Mouse (Mus musculus) liver, adult 2 months (tissue): Measurements from ENCODE around the gene Usp31. TPM values are rescaled to one million over a fixed set of nuclear protein-coding genes. Genes with fewer than 3 reads are reported as not detected.

Experiments
- DNase-seq: peaks from one replicate; pipeline ENCODE4 v3.0.0-alpha.2; 2011; ENCODE audit warnings: low read depth, low spot score; ENCODE audit errors: extremely low read depth
- H3K27ac ChIP-seq: fragments of 200-500 bp; replicated peaks from 2 replicates; pipeline ENCODE4 v1.5.1; 2012; ENCODE audit warnings: low read depth, mild to moderate bottlenecking, control low read depth, inconsistent platforms, low read length; ENCODE audit not compliant: insufficient read depth
- H3K27me3 ChIP-seq: fragments of 200-500 bp; 2 replicates; pipeline ENCODE4 v1.6.1; 2012; ENCODE audit warnings: mild to moderate bottlenecking, moderate library complexity, low read length, inconsistent platforms; ENCODE audit not compliant: control insufficient read depth, insufficient read depth
- H3K36me3 ChIP-seq: fragments of 200-500 bp; 2 replicates; pipeline ENCODE4 v1.6.1; 2012; ENCODE audit warnings: low read length, inconsistent platforms; ENCODE audit not compliant: control insufficient read depth, insufficient read depth
- H3K4me1 ChIP-seq: fragments of 200-500 bp; 2 replicates; pipeline ENCODE4 v1.6.1; 2011; ENCODE audit warnings: low read length; ENCODE audit not compliant: control insufficient read depth, insufficient read depth
- H3K4me3 ChIP-seq: fragments of 200-500 bp; 2 replicates; pipeline ENCODE4 v1.5.1; 2011; ENCODE audit warnings: low read depth, mild to moderate bottlenecking, control low read depth, low read length, moderate library complexity; ENCODE audit not compliant: insufficient read depth
- H3K79me2 ChIP-seq: fragments of 200-500 bp; 2 replicates; pipeline ENCODE4 v1.6.1; 2012; ENCODE audit warnings: inconsistent platforms, mild to moderate bottlenecking, low read length, moderate library complexity; ENCODE audit not compliant: control insufficient read depth, insufficient read depth
- H3K9ac ChIP-seq: fragments of 200-500 bp; 2 replicates; pipeline ENCODE4 v1.6.1; 2012; ENCODE audit warnings: low read depth, mild to moderate bottlenecking, control low read depth, inconsistent platforms, low read length
- CTCF ChIP-seq: fragments of 200-500 bp; IDR thresholded peaks from 2 replicates; pipeline ENCODE4 v1.5.1; 2011; ENCODE audit warnings: low read depth, low read length, control low read depth
- POLR2A ChIP-seq: fragments of 200-500 bp; IDR thresholded peaks from 2 replicates; pipeline ENCODE4 v1.6.1; 2011; ENCODE audit warnings: low read length, control low read depth; ENCODE audit not compliant: insufficient read depth; ENCODE audit errors: extremely low read depth
- WGBS: fragments of 180-500 bp; shearing (Covaris S2); methylation state at CpG from one replicate; pipeline ENCODE4 v1.1.7; 2018; 5-methylcytosine and 5-hydroxymethylcytosine counted together
- polyA plus RNA-seq: library from polyadenylated mRNA; depleted of rRNA; stranded (reverse); fragments of >200 nt; gene quantifications from 2 replicates; pipeline ENCODE4 v1.2.3, GENCODE M21; 2012
- total RNA-seq: library from RNA; depleted of rRNA; stranded (reverse); fragments of >200 nt; gene quantifications from 2 replicates; pipeline ENCODE4 v1.2.3, GENCODE M21; 2014

Usp31 gene
- total and polyA plus RNA-seq, 2 experiments = 1.4 to 5.7 TPM

- no peak overlapping the region for H3K9ac ChIP-seq
- no peaks in the 10 kb centered on the region for H3K27me3 ChIP-seq
- H3K79me2 ChIP-seq = no peaks in the 10 kb centered on the region
- H3K36me3 ChIP-seq = peaks cover 39% of the 10 kb centered on the region
- DNase-seq = peak; percentile 31
- H3K27ac ChIP-seq = no peak overlapping the region
- H3K4me3 ChIP-seq = no peak overlapping the region
- 52% methylated on average over 2 of the region's 2 CpGs for WGBS
- TF ChIP-seq CTCF (no peak), POLR2A (no peak)
- H3K4me1 ChIP-seq = no peaks in the 10 kb centered on the region
Measured at GRCm38 (mm10) chr7:121652629-121653028, 54.4 kb downstream of the Usp31 start.

GRCm38 (mm10) chr7:121650724-121651123 lies 56.3 kb downstream of the Usp31 start:
- no peak overlapping the region for H3K27ac ChIP-seq
- no peaks in the 10 kb centered on the region for H3K27me3 ChIP-seq
- H3K4me1 ChIP-seq = 0 out of 2 replicates have a peak, but pooled peaks cover 2% of the 10 kb centered on the region
- WGBS = 98% methylated on average over 3 of the region's 3 CpGs
- H3K4me3 ChIP-seq = no peak overlapping the region
- no peak overlapping the region for H3K9ac ChIP-seq
- DNase-seq = no peak
- peaks cover 38% of the 10 kb centered on the region for H3K36me3 ChIP-seq
- H3K79me2 ChIP-seq = no peaks in the 10 kb centered on the region
- no peak for TF ChIP-seq CTCF
- no peak for TF ChIP-seq POLR2A

- H3K4me1 ChIP-seq = peaks cover 3% of the 10 kb centered on the region; the same call in 1 of the 2 replicates
- peak overlapping the region; percentile 15; the same call in 1 of the 2 replicates for H3K4me3 ChIP-seq
- H3K9ac ChIP-seq = no peak overlapping the region
- DNase-seq = peak; percentile 61
- 43% methylated on average over 12 of the region's 12 CpGs for WGBS
- H3K27me3 ChIP-seq = no peaks in the 10 kb centered on the region
- no peaks in the 10 kb centered on the region for H3K36me3 ChIP-seq
- no peaks in the 10 kb centered on the region for H3K79me2 ChIP-seq
- H3K27ac ChIP-seq = no peak overlapping the region
- TF ChIP-seq POLR2A (no peak), CTCF (peak; percentile 29; the same call in 1 of the 2 replicates)
Measured at GRCm38 (mm10) chr7:121640998-121641762, 65.9 kb downstream of the Usp31 start.

GRCm38 (mm10) chr7:121636732-121637131 lies 70.3 kb downstream of the Usp31 start:
- TF ChIP-seq POLR2A = no peak
- no peak for TF ChIP-seq CTCF
- H3K4me1 ChIP-seq = peaks cover 2% of the 10 kb centered on the region; the same call in 1 of the 2 replicates
- no peaks in the 10 kb centered on the region for H3K36me3 ChIP-seq
- no peaks in the 10 kb centered on the region for H3K27me3 ChIP-seq
- H3K4me3 ChIP-seq = no peak overlapping the region
- WGBS = 80% methylated on average over 5 of the region's 5 CpGs
- DNase-seq = no peak
- no peaks in the 10 kb centered on the region for H3K79me2 ChIP-seq
- H3K27ac ChIP-seq = no peak overlapping the region
- H3K9ac ChIP-seq = no peak overlapping the region

GRCm38 (mm10) chr7:121634236-121634635 lies 72.8 kb downstream of the Usp31 start:
- Histone ChIP-seq H3K79me2 (no peaks in the 10 kb centered on the region), H3K36me3 (no peaks in the 10 kb centered on the region), H3K4me1 (no peaks in the 10 kb centered on the region; the same call in 1 of the 2 replicates), H3K4me3 (no peak overlapping the region), H3K9ac (no peak overlapping the region), H3K27ac (no peak overlapping the region), H3K27me3 (no peaks in the 10 kb centered on the region)
- no peak for TF ChIP-seq CTCF
- TF ChIP-seq POLR2A = no peak
- DNase-seq = no peak
- WGBS = 86% methylated on average over 3 of the region's 3 CpGs
